Mouse (Mus musculus) cortical plate, adult 2 months (tissue): Measurements from ENCODE around the gene Gba. TPM values are rescaled to one million over a fixed set of nuclear protein-coding genes. Genes with fewer than 3 reads are reported as not detected.
A peak's percentile ranks its signal among the peaks of the same experiment; 100 is the strongest.

Source experiments
- H3K27ac ChIP-seq: fragments of 200-500 bp; 2 replicates; pipeline ENCODE4 v1.5.1; 2012; ENCODE audit warnings: low read length, control low read depth, inconsistent platforms; ENCODE audit not compliant: insufficient read depth
- H3K4me1 ChIP-seq: fragments of 200-500 bp; 2 replicates; pipeline ENCODE4 v1.6.1; 2011; ENCODE audit warnings: low read length; ENCODE audit not compliant: control insufficient read depth, insufficient read depth
- H3K4me3 ChIP-seq: fragments of 200-500 bp; 2 replicates; pipeline ENCODE4 v1.5.1; 2011; ENCODE audit warnings: mild to moderate bottlenecking, low read length, control low read depth; ENCODE audit not compliant: insufficient read depth
- CTCF ChIP-seq: fragments of 200-500 bp; IDR thresholded peaks from 2 replicates; pipeline ENCODE4 v1.5.1; 2011; ENCODE audit warnings: mild to moderate bottlenecking, control low read depth, low read length; ENCODE audit not compliant: insufficient read depth; ENCODE audit errors: extremely low read depth
- POLR2A ChIP-seq: fragments of 200-500 bp; IDR thresholded peaks from 2 replicates; pipeline ENCODE4 v1.6.1; 2011; ENCODE audit warnings: mild to moderate bottlenecking, low read length, control low read depth; ENCODE audit not compliant: insufficient read depth; ENCODE audit errors: extremely low read depth
- polyA plus RNA-seq: library from polyadenylated mRNA; depleted of rRNA; stranded (reverse); fragments of >200 nt; gene quantifications from 2 replicates; pipeline ENCODE4 v1.2.3, GENCODE M21; 2012

Gene Gba
- polyA plus RNA-seq, 1 experiment, result 85.1 TPM

DNA sequence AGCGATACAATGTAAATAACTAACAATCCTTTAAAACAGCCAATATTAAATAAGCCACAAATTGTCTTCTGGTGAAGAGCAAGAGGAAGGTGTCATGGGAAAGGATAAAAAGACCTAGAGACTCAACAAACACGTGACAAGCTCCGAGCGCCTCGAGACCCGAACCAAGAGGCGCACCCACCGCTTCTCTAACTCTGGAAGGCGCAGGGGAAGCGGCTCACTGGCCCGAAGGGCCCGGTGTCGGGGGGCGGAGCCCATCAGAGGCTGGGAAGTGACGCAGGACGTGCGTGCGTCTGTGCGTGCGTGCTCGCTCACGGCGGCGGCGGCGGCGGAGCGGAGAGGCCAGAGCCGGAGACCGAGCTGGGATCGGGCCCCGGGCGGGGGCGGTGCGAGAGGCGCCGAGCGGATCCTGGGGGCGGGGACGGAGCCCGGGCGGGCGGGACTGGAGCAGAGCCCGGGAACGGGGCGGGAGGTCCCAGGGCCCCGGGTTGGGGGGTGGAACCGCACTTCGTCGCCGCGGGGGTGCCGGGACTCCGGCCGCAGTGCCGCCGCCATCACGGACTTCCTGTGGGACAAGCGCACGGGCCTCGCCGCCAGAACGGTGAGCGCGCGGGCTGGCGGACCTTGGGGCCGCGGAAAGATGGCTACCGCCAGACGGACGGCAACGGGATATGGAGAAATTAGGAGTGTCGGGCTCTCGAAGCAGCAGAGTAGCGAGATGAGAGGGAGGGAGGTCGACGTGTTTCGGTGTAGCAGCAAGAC lies 38.0 kb upstream of the Gba start, which contains the start of gene Clk2:
Gene Clk2 (plus strand): TSS at position 290 of the 762 bp plus-strand sequence.
- peak; percentile 87 for TF ChIP-seq POLR2A
- TF ChIP-seq CTCF, result no peak
- peak within 1 kb of the TSS; percentile 89 for H3K27ac ChIP-seq
- H3K4me3 ChIP-seq, result peak within 1 kb of the TSS; percentile 98
- peaks cover 11% of the 10 kb centered on the region for H3K4me1 ChIP-seq

DNA sequence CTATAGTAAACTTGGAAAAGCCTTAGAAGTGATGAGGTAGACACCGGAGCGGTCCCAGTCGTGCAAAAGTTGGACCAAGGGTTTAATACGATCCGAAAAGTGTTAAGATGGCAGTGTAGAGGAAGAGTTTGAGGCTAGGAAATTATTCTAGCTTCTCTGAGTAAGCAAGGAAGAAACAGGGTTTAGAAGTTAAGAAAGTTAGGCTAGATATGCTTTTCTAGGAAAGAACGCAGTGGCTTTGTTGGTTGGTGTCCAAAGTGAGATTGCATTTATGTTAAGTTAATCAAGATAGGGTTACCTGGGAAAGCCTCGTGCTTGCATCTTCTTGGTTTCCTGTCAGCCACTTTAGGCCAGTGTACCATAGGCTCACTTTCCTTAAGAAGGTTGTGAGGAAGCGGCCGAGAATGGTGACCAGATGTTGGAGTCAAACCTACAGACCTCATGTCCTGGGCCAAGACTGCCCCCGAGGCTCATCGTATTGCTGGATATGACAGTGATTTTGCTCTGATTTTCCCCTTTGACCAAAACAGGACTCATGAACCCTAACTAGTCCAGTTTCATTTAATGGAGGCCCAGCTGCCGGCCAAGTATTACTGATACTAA lies 37.4 kb upstream of the Gba start:
- H3K4me1 ChIP-seq, result peaks cover 11% of the 10 kb centered on the region
- TF ChIP-seq POLR2A (no peak), CTCF (no peak)
- H3K27ac ChIP-seq, result peak overlapping the region; percentile 87; the same call in 1 of the 2 replicates
- H3K4me3 ChIP-seq, result peak overlapping the region; percentile 98

DNA sequence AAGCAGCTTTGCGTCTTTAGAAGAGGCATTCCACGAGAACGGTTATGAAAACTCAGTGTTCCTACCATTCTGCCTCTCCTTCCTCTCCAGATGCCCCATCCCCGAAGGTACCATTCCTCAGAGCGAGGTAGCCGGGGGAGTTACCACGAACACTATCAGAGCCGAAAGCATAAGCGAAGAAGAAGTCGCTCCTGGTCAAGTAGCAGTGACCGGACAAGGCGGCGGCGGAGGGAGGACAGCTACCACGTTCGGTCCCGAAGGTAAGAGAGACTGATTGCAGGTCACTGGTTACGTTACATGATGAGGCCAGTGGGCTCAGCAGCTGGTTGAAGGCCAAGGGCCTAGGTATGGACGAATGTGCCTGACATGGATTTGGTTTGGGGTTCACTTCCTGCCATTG lies 35.8 kb upstream of the Gba start:
- H3K4me3 ChIP-seq, result no peak overlapping the region
- no peak for TF ChIP-seq POLR2A
- no peak for TF ChIP-seq CTCF
- no peak overlapping the region for H3K27ac ChIP-seq

DNA sequence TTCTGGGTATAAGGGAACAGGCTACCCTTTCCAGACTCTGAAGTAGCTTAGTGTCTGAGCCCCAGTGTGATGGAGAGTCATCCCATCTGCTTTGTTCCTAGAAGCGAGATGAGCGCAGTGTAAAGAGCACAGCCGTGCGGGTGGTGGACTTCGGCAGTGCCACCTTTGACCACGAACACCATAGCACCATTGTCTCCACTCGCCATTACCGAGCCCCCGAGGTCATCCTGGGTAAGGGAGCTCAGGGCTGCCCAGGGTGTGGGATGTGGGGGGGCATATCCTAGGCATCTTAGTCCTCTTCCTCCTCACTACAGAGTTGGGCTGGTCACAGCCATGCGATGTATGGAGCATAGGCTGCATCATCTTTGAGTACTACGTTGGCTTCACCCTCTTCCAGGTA lies 27.9 kb upstream of the Gba start:
- no peak overlapping the region for H3K4me3 ChIP-seq
- TF ChIP-seq POLR2A, result no peak
- no peak for TF ChIP-seq CTCF
- no peak overlapping the region for H3K27ac ChIP-seq
- H3K4me1 ChIP-seq, result no peaks in the 10 kb centered on the region; the same call in 1 of the 2 replicates

More for the DNA sequence above, 35.8 kb upstream of the Gba start:
- peaks cover 11% of the 10 kb centered on the region for H3K4me1 ChIP-seq

DNA sequence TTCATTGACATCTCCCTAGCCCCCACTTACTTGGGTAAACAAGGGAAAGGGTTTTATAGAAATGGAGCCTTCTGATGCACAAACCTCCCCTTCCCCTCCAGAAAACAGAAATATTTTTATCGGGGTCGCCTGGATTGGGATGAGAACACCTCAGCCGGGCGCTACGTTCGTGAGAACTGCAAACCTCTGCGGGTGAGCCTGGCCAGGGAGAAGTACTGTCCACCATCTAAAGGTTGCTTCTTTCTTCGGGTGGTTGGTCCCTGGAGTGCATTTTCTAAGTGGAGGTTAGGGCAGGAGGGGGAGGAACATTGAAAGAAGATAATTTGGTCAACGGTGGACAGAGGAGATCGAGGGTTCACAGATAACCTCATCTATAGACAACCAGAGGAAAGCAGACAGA lies 27.2 kb upstream of the Gba start:
- no peak overlapping the region for H3K4me3 ChIP-seq
- no peak for TF ChIP-seq CTCF
- TF ChIP-seq POLR2A, result no peak
- H3K4me1 ChIP-seq, result no peaks in the 10 kb centered on the region; the same call in 1 of the 2 replicates
- no peak overlapping the region for H3K27ac ChIP-seq

DNA sequence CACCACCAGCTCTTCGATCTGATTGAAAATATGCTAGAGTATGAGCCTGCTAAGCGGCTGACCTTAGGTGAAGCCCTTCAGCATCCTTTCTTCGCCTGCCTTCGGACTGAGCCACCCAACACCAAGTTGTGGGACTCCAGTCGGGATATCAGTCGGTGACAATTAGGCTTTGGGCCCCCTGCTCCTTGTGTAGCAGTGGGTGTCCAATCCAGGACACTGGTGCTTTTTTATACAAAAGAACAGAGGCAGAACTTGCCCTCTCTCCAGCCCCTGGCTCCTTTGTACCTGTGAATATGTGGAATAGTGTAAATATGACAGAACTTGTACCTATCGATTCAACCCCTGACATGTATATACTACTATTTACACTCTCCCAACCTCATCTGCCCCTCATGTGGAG lies 26.3 kb upstream of the Gba start:
- H3K4me1 ChIP-seq, result no peaks in the 10 kb centered on the region; the same call in 1 of the 2 replicates
- no peak overlapping the region for H3K4me3 ChIP-seq
- TF ChIP-seq POLR2A (no peak), CTCF (no peak)

DNA sequence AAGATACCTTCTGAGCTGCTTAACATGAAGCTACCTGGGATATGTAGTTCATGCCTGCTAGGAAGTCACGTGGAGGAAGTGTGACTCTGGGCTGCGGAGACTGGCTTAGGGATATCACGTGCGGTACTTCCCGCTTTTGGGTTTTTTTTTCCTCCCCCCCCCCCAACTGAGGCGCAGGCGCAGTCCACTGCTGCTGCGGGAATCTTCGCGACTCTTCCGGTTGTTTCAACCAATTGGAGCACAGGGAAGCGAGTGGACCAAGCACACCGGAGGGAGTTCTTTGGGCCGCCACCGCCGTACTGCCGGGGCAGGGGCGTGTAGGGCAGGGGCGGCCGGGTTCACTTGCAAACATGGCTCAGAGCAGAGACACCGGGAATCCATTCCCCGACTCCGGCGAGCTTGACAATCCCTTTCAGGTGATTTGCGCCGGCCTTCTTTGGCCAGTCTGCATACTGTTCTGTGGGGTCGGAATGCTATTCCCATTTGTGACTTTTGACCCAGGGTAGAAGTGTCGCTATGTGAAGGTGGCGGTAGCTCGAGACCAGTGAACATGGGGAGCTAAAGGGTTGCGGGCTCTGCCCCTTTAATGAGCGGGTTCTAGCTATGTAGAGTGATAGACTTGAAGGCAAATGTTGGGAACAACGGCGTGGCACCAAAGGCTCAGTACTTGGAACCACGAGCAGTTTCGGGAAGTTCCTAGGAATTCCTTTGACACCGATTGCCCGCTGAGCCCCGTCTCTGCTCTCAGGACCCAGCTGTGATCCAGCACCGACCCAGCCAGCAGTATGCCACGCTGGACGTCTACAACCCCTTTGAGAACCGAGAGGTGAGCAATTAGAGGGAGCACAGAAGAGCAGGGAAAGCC lies 25.3 kb upstream of the Gba start, which contains the start of gene Scamp3:
Gene Scamp3 (plus strand): TSS at position 232 of the 865 bp plus-strand sequence.
- Histone ChIP-seq H3K4me1 (no peaks in the 10 kb centered on the region; the same call in 1 of the 2 replicates), H3K27ac (0 out of 2 replicates have a peak within 1 kb of the TSS, but pooled peaks have one; percentile 21), H3K4me3 (peak within 1 kb of the TSS; percentile 74)
- no peak for TF ChIP-seq CTCF
- TF ChIP-seq POLR2A, result peak; percentile 93

More for the DNA sequence above, 26.3 kb upstream of the Gba start:
- no peak overlapping the region for H3K27ac ChIP-seq

DNA sequence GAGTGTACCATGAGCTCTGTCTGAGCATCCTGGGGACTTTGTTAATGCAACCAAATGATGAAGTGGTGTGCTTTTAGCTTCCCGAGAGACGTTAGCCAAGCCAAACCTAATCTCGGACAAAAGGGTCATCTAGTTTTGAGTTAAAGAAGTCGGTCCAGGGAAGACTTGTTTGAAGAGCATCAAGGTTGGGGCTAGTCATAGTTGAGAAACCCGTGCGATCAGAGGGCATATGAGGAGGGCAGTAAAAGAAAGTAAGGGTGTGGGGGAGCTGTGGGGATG lies 24.7 kb upstream of the Gba start:
- H3K4me1 ChIP-seq, result no peaks in the 10 kb centered on the region; the same call in 1 of the 2 replicates
- TF ChIP-seq POLR2A, result no peak
- no peak for TF ChIP-seq CTCF
- H3K27ac ChIP-seq, result no peak overlapping the region
- peak overlapping the region; percentile 74 for H3K4me3 ChIP-seq

DNA sequence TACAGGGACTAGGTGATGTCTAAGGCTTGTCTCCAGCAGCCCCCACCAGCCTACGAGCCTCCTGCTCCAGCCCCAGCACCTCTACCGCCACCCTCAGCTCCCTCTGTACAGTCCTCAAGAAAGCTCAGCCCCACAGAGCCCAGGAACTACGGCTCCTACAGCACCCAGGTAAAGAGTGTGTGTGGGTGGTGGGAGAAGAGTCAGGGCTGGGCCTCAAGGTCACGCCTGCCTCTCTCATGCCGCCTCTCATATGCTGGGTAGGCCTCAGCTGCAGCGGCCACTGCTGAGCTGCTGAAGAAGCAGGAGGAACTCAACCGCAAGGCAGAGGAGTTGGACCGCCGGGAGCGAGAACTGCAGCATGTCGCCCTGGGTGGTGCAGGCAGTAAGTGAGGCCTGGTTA lies 23.7 kb upstream of the Gba start:
- no peak overlapping the region for H3K4me3 ChIP-seq
- no peaks in the 10 kb centered on the region; the same call in 1 of the 2 replicates for H3K4me1 ChIP-seq
- H3K27ac ChIP-seq, result no peak overlapping the region
- TF ChIP-seq CTCF (no peak), POLR2A (no peak)
